Mouse (Mus musculus): ENCODE data around the gene Bcl2.

DNA sequence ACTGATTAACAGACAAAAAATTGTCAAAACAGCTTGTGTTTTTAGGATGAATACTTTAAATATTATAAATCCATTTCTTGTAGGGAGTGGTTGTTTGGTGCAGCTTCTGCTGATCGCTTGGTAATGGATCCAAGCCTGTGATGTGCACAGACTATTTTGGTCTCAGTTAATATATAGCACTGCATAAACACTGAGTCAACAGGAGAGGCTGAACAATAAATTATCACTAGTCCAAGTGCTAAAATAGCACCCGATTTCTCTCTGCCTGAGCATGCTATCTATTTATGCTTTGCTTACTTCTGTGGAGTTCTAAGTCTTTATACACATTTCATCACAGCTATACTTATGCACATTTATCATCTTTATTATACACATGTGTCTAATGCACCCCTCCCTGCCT is 124.9 kb downstream of the Bcl2 start:
- TF ChIP-seq CTCF (IDR thresholded peaks at IDR 0.05; ENCODE audit: low read depth) (no peak), EP300 (IDR thresholded peaks at IDR 0.05; ENCODE audit: low read depth) (no peak)

Measured in heart, postnatal 0 days (tissue).